Mouse (Mus musculus) limb, embryonic 13.5 days (tissue): ENCODE results near the gene B9d1. TPM values are rescaled to one million over a fixed set of nuclear protein-coding genes. Genes with fewer than 3 reads are reported as not detected.

ENCODE experiments used
- ATAC-seq: fragments of 200-750 bp; cut with Nextera tagmentation; 2 replicates; pipeline ENCODE4 v1.8.0; 2017; ENCODE audit warnings: low read depth, moderate number of reproducible peaks, moderate TSS enrichment; ENCODE audit not compliant: low FRiP score
- H3K27ac ChIP-seq: fragments of 300-500 bp; sonication (generic); 2 replicates; pipeline ENCODE4 v1.5.1; 2015; ENCODE audit warnings: inconsistent platforms, mild to moderate bottlenecking, moderate library complexity
- H3K27me3 ChIP-seq: fragments of 300-500 bp; sonication (generic); 2 replicates; pipeline ENCODE4 v1.6.1; 2015; ENCODE audit warnings: mild to moderate bottlenecking, inconsistent platforms
- H3K36me3 ChIP-seq: fragments of 300-500 bp; sonication (generic); 2 replicates; pipeline ENCODE4 v1.6.1; 2015; ENCODE audit warnings: inconsistent platforms, mild to moderate bottlenecking, moderate library complexity
- H3K4me1 ChIP-seq: fragments of 300-500 bp; sonication (generic); 2 replicates; pipeline ENCODE4 v1.6.1; 2015; ENCODE audit warnings: inconsistent platforms
- H3K4me2 ChIP-seq: fragments of 300-500 bp; sonication (generic); replicated peaks from 2 replicates; pipeline ENCODE4 v1.6.1; 2015; ENCODE audit warnings: inconsistent platforms, mild to moderate bottlenecking, moderate library complexity
- H3K4me3 ChIP-seq: fragments of 300-500 bp; sonication (generic); 2 replicates; pipeline ENCODE4 v1.5.1; 2015; ENCODE audit warnings: moderate library complexity, mild to moderate bottlenecking, inconsistent platforms
- H3K9ac ChIP-seq: fragments of 300-500 bp; sonication (generic); 2 replicates; pipeline ENCODE4 v1.6.1; 2015; ENCODE audit warnings: mild to moderate bottlenecking, inconsistent platforms
- H3K9me3 ChIP-seq: fragments of 300-500 bp; sonication (generic); 2 replicates; pipeline ENCODE4 v1.6.1; 2016; ENCODE audit warnings: inconsistent platforms
- WGBS: fragments of 180-500 bp; shearing (Covaris S2); methylation state at CpG from one replicate; pipeline ENCODE4 v1.1.7; 2015; 5-methylcytosine and 5-hydroxymethylcytosine counted together
- polyA plus RNA-seq: library from polyadenylated mRNA; unstranded; fragments of >200 nt; fragmentation: Nextera tagmentation; extraction: Ambion mirVana; gene quantifications from 2 replicates; pipeline ENCODE4 v1.2.1, GENCODE M21; 2015

B9d1 gene
- polyA plus RNA-seq, 1 experiment from 2014 or later, result 31.9 TPM

GRCm38 (mm10) chr11:61526872-61527271 lies 21.9 kb downstream of the B9d1 start:
- WGBS, result 96% methylated on average over 1 of the region's 1 CpGs
- Histone ChIP-seq H3K4me2 (no peak overlapping the region), H3K36me3 (peaks cover 53% of the 10 kb centered on the region), H3K9me3 (no peaks in the 10 kb centered on the region), H3K27ac (no peak overlapping the region), H3K4me1 (peaks cover 7% of the 10 kb centered on the region), H3K27me3 (no peaks in the 10 kb centered on the region), H3K9ac (no peak overlapping the region), H3K4me3 (no peak overlapping the region)
- ATAC-seq, result no peak

- Histone ChIP-seq H3K4me2 (no peak overlapping the region), H3K27me3 (no peaks in the 10 kb centered on the region), H3K4me3 (no peak overlapping the region), H3K4me1 (peaks cover 7% of the 10 kb centered on the region), H3K36me3 (peaks cover 57% of the 10 kb centered on the region), H3K9ac (no peak overlapping the region), H3K9me3 (no peaks in the 10 kb centered on the region), H3K27ac (no peak overlapping the region)
- ATAC-seq, result no peak
- WGBS, result 54% methylated on average over 4 of the region's 4 CpGs
Measured at GRCm38 (mm10) chr11:61529268-61529713, 24.3 kb downstream of the B9d1 start.

GRCm38 (mm10) chr11:61532820-61533219 lies 27.9 kb downstream of the B9d1 start:
- Histone ChIP-seq H3K9ac (no peak overlapping the region), H3K4me2 (no peak overlapping the region), H3K4me3 (no peak overlapping the region), H3K27ac (no peak overlapping the region), H3K4me1 (peaks cover 7% of the 10 kb centered on the region), H3K36me3 (peaks cover 42% of the 10 kb centered on the region), H3K27me3 (no peaks in the 10 kb centered on the region), H3K9me3 (no peaks in the 10 kb centered on the region)
- no peak for ATAC-seq
- WGBS, result 79% methylated on average over 2 of the region's 2 CpGs

- no peaks in the 10 kb centered on the region for H3K27me3 ChIP-seq
- H3K27ac ChIP-seq, result no peak overlapping the region
- 83% methylated on average over 5 of the region's 5 CpGs for WGBS
- H3K9ac ChIP-seq, result no peak overlapping the region
- H3K4me3 ChIP-seq, result no peak overlapping the region
- no peaks in the 10 kb centered on the region for H3K9me3 ChIP-seq
- peaks cover 38% of the 10 kb centered on the region for H3K36me3 ChIP-seq
- H3K4me1 ChIP-seq, result peaks cover 7% of the 10 kb centered on the region
- no peak for ATAC-seq
- no peak overlapping the region for H3K4me2 ChIP-seq
Measured at GRCm38 (mm10) chr11:61533571-61533970, 28.6 kb downstream of the B9d1 start.

DNA sequence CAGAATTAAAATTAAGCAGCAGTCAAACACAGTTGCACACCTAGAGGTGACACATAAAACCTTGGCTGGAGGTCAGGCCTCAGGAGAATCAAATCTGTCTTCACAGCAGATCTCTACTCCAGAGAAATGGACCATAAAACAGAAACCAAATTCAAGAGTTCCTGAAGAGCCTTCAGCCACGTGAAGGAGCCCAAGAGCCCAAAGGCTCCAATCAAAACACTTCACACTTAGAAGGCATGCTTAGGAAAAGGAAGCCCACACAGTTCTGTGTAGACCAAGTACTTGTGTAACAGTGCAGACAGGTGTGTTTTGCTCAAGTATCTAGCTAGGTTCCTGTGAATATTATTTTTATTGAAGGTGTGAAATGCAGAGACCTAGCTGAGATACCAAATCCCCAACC lies 30.6 kb downstream of the B9d1 start:
- no peak for ATAC-seq
- no peaks in the 10 kb centered on the region for H3K9me3 ChIP-seq
- H3K27ac ChIP-seq, result no peak overlapping the region
- H3K4me1 ChIP-seq, result no peaks in the 10 kb centered on the region
- H3K27me3 ChIP-seq, result no peaks in the 10 kb centered on the region
- H3K4me3 ChIP-seq, result no peak overlapping the region
- H3K36me3 ChIP-seq, result peaks cover 34% of the 10 kb centered on the region
- WGBS, result 50% methylated on average over 1 of the region's 1 CpGs
- H3K4me2 ChIP-seq, result no peak overlapping the region
- no peak overlapping the region for H3K9ac ChIP-seq

DNA sequence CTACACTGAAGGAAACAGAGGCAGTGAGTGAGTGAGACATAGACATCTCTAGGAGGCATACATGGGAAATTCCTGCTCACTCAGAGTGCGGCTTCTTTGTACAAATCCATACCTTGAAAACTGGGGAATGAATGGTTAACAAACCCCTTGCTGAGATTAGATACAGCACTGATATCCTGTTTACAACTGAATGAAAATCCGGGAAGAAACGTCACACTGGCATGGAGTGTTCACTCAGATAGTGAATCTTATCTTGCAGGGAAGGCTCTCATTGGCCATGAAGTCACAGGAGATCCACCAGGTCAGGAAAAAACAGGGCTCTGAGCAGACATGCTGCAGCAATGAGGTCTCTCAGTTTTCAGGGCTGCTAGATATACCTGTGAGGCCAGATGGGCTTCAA lies 32.0 kb downstream of the B9d1 start:
- WGBS, result 71% methylated on average over 3 of the region's 3 CpGs
- H3K9me3 ChIP-seq, result no peaks in the 10 kb centered on the region
- no peak for ATAC-seq
- no peak overlapping the region for H3K27ac ChIP-seq
- no peaks in the 10 kb centered on the region for H3K4me1 ChIP-seq
- peaks cover 42% of the 10 kb centered on the region for H3K36me3 ChIP-seq
- no peak overlapping the region for H3K9ac ChIP-seq
- H3K4me3 ChIP-seq, result no peak overlapping the region
- no peak overlapping the region for H3K4me2 ChIP-seq
- no peaks in the 10 kb centered on the region for H3K27me3 ChIP-seq

DNA sequence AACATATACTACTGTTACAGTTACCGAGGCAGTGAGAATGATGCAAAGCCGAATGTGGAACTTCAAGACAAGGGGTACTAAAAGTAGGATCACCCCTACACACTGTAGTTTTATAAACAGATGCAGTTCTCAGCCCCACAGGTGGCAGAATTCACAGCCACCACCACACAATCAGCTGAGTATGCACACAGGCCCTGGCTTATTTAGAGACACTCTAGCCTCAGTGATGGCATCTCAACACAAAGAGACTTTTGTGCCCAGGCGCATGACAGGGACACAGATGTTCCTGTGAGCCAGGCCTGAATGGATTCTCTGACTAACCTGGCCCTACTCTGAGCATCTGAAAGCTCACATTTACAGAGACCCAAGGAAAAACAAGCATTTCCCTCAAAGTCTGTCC lies 32.4 kb downstream of the B9d1 start:
- peaks cover 40% of the 10 kb centered on the region for H3K36me3 ChIP-seq
- no peaks in the 10 kb centered on the region for H3K4me1 ChIP-seq
- no peaks in the 10 kb centered on the region for H3K27me3 ChIP-seq
- ATAC-seq, result no peak
- no peak overlapping the region for H3K4me3 ChIP-seq
- no peak overlapping the region for H3K9ac ChIP-seq
- H3K9me3 ChIP-seq, result no peaks in the 10 kb centered on the region
- whole genome bisulfite sequencing, result 92% methylated on average over 3 of the region's 3 CpGs
- no peak overlapping the region for H3K27ac ChIP-seq
- no peak overlapping the region for H3K4me2 ChIP-seq

DNA sequence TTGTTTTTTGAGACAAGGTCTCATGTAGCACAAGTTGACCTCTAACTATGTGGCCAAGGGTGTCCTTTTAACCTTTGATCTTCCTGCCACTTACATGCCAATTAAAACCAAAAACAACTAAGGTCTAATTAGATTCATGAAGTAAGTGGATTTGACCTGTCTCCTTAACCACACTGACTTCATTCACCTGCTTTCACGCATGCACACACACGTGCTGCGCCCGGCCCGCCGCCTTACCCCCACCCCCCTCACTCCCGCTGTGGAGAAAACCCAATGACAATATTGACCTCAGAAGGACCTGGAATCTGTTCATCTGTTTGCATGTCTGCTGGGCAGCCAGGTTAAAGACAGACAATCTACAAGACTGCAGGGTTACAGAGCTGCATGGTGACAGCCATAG lies 35.7 kb downstream of the B9d1 start:
- Histone ChIP-seq H3K9me3 (no peaks in the 10 kb centered on the region), H3K4me3 (no peak overlapping the region), H3K27me3 (no peaks in the 10 kb centered on the region), H3K4me1 (no peaks in the 10 kb centered on the region), H3K36me3 (peaks cover 57% of the 10 kb centered on the region), H3K4me2 (no peak overlapping the region), H3K9ac (no peak overlapping the region), H3K27ac (no peak overlapping the region)
- WGBS, result 88% methylated on average over 7 of the region's 7 CpGs
- ATAC-seq, result no peak

DNA sequence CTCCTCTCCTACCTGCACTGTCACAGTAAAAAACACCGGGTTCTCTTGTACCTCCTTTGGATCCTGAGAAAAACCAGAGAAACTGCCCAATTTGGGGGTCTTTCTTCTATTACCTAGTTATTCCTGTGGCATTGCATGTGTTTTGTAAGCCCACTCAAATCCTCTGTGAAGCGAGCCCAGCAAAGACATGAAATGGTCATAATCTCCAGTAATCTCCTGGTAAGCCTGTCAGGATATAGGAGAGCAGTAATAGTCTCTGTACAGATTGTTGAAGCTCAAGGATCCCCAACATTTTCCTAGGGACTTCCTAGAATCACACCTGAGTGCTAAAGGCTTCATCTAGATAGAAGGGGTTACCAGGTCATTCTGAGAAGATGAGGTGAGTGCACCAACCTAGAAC lies 36.2 kb downstream of the B9d1 start:
- H3K36me3 ChIP-seq, result peaks cover 62% of the 10 kb centered on the region
- no peaks in the 10 kb centered on the region for H3K4me1 ChIP-seq
- WGBS, result 85% methylated on average over 2 of the region's 2 CpGs
- H3K9me3 ChIP-seq, result no peaks in the 10 kb centered on the region
- H3K4me2 ChIP-seq, result no peak overlapping the region
- no peak for ATAC-seq
- no peak overlapping the region for H3K9ac ChIP-seq
- H3K27me3 ChIP-seq, result no peaks in the 10 kb centered on the region
- no peak overlapping the region for H3K27ac ChIP-seq
- no peak overlapping the region for H3K4me3 ChIP-seq

DNA sequence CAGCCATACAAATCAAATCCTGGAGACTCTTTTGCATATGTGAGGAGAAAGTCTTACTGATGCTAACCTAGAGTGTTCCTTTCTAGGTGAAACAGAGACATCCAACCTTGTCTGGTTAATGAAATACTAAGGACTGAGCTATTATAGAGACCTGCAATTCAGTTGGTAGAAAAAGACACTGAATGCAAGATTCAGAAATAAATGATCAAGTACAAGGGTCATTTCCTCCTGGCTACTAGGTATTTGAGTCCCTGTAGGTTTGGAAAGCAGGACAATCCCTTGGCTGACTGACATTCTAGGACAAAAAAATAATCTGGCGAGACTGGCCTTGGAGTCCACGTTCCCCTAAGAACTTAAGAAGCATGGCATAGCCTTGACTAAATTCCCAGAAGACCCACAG lies 40.6 kb downstream of the B9d1 start:
- H3K4me1 ChIP-seq, result no peaks in the 10 kb centered on the region
- no peak for ATAC-seq
- no peaks in the 10 kb centered on the region for H3K9me3 ChIP-seq
- no peak overlapping the region for H3K4me3 ChIP-seq
- 93% methylated on average over 2 of the region's 2 CpGs for WGBS
- H3K27ac ChIP-seq, result no peak overlapping the region
- H3K27me3 ChIP-seq, result no peaks in the 10 kb centered on the region
- no peak overlapping the region for H3K9ac ChIP-seq
- no peak overlapping the region for H3K4me2 ChIP-seq
- peaks cover 54% of the 10 kb centered on the region for H3K36me3 ChIP-seq

- ATAC-seq, result no peak
- WGBS, result 91% methylated on average over 10 of the region's 10 CpGs
- H3K4me1 ChIP-seq, result no peaks in the 10 kb centered on the region
- peaks cover 47% of the 10 kb centered on the region for H3K36me3 ChIP-seq
- no peak overlapping the region for H3K4me3 ChIP-seq
- H3K9ac ChIP-seq, result no peak overlapping the region
- H3K9me3 ChIP-seq, result no peaks in the 10 kb centered on the region
- H3K4me2 ChIP-seq, result no peak overlapping the region
- no peak overlapping the region for H3K27ac ChIP-seq
- no peaks in the 10 kb centered on the region for H3K27me3 ChIP-seq
Measured at GRCm38 (mm10) chr11:61546452-61546851, 41.5 kb downstream of the B9d1 start.

DNA sequence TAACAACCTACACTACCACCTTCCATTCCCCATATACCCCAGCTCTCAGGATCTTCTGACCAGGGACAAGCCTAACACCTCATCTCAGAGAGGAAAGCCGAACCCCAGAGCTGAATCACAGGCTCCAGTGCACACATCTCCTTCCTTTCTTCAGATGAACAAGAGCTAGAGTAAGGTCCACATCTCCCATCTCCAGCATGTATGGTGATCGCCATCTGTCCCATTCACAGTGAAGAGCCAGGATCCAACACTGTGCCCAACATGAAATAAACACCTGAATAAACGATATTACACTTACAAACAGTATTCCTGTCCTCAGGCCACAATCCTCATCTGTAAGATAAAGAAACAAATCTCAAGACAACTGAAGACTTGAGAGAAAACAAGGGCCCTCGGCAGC lies 42.8 kb downstream of the B9d1 start:
- Histone ChIP-seq H3K4me3 (no peak overlapping the region), H3K9me3 (no peaks in the 10 kb centered on the region), H3K4me1 (no peaks in the 10 kb centered on the region), H3K27me3 (no peaks in the 10 kb centered on the region), H3K9ac (no peak overlapping the region), H3K27ac (no peak overlapping the region), H3K4me2 (no peak overlapping the region), H3K36me3 (peaks cover 39% of the 10 kb centered on the region)
- ATAC-seq, result no peak
- 92% methylated on average over 4 of the region's 4 CpGs for WGBS

DNA sequence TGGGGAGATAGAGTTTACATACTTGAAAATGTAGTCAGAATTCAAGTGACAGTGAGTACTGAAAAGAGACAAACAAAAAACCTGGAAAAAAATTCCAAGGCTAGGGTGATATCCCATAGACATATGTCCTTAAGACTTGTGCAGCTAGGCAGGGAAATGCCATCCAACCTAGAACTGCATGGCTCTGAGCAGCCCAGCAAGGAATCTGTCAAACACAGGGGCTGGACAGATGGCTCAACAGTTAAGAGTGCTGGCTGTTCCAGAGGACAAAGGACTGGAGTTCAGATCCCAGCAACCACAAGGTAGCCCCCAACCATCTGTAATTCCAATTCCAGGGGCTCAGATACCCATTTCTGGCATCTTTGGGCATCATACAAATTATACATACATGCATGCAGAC lies 45.7 kb downstream of the B9d1 start:
- H3K4me3 ChIP-seq, result no peak overlapping the region
- peaks cover 18% of the 10 kb centered on the region for H3K36me3 ChIP-seq
- ATAC-seq, result no peak
- H3K27ac ChIP-seq, result no peak overlapping the region
- no peaks in the 10 kb centered on the region for H3K9me3 ChIP-seq
- H3K4me2 ChIP-seq, result no peak overlapping the region
- H3K4me1 ChIP-seq, result no peaks in the 10 kb centered on the region
- no peaks in the 10 kb centered on the region for H3K27me3 ChIP-seq
- no peak overlapping the region for H3K9ac ChIP-seq
